Mouse (Mus musculus) limb, embryonic 10.5 days (tissue): ENCODE results near the gene Ankrd44. TPM values are rescaled to one million over a fixed set of nuclear protein-coding genes. Genes with fewer than 3 reads are reported as not detected.

ENCODE experiments used
- DNase-seq: peaks from one replicate; pipeline ENCODE4 v3.0.0-alpha.2; 2017; ENCODE audit warnings: low spot score
- H3K27ac ChIP-seq: fragments of 300-500 bp; sonication (generic); 2 replicates; pipeline ENCODE4 v1.5.1; 2016; ENCODE audit warnings: mild to moderate bottlenecking
- H3K27me3 ChIP-seq: fragments of 300-500 bp; sonication (generic); 2 replicates; pipeline ENCODE4 v1.6.1; 2016; ENCODE audit warnings: low read depth, mild to moderate bottlenecking; ENCODE audit not compliant: poor library complexity, severe bottlenecking
- H3K36me3 ChIP-seq: fragments of 300-500 bp; sonication (generic); 2 replicates; pipeline ENCODE4 v1.6.1; 2016; ENCODE audit warnings: mild to moderate bottlenecking, moderate library complexity
- H3K4me1 ChIP-seq: fragments of 300-500 bp; sonication (generic); 2 replicates; pipeline ENCODE4 v1.6.1; 2016
- H3K4me3 ChIP-seq: fragments of 300-500 bp; sonication (generic); 2 replicates; pipeline ENCODE4 v1.5.1; 2016; ENCODE audit warnings: mild to moderate bottlenecking, moderate library complexity
- H3K9me3 ChIP-seq: fragments of 300-500 bp; sonication (generic); replicated peaks from 2 replicates; pipeline ENCODE4 v1.6.1; 2016; ENCODE audit warnings: mild to moderate bottlenecking
- WGBS: fragments of 180-500 bp; shearing (Covaris S2); methylation state at CpG from one replicate; pipeline ENCODE4 v1.1.7; 2016; 5-methylcytosine and 5-hydroxymethylcytosine counted together
- polyA plus RNA-seq: library from polyadenylated mRNA; unstranded; fragments of >200 nt; fragmentation: Nextera tagmentation; extraction: Ambion mirVana; gene quantifications from 2 replicates; pipeline ENCODE4 v1.2.1, GENCODE M21; 2016

The Ankrd44 gene
- polyA plus RNA-seq, 1 experiment from 2014 or later: 23.7 TPM

DNA sequence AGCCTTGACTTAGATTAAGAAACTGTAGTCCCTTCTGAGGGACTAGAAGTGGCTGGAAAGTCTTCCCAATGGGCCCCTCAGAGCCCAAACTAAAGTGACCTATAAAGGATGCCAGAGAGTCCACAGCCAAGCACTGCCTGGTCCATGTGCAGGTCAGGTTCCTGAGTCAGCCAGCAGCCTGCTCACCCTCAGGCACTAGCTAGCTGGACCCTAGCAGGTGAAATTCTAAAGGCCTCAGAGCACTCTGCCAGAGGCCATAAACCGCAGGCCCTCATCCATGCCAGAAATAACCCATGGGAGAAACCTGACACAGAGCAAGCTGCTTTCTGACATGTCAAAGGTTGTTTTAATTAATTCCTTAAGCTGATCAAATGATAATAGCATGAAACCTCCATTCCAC is 25.1 kb downstream of the Ankrd44 start:
- WGBS: 81% methylated on average over 1 of the region's 1 CpGs
- DNase-seq: no peak
- H3K27ac ChIP-seq: no peak overlapping the region; the same call in 1 of the 2 replicates
- peaks cover 13% of the 10 kb centered on the region for H3K36me3 ChIP-seq
- no peaks in the 10 kb centered on the region for H3K9me3 ChIP-seq
- peaks cover 41% of the 10 kb centered on the region for H3K4me1 ChIP-seq
- no peak overlapping the region for H3K4me3 ChIP-seq
- no peaks in the 10 kb centered on the region for H3K27me3 ChIP-seq

- no peak overlapping the region for H3K4me3 ChIP-seq
- peaks cover 13% of the 10 kb centered on the region for H3K36me3 ChIP-seq
- H3K27me3 ChIP-seq: no peaks in the 10 kb centered on the region
- H3K9me3 ChIP-seq: no peaks in the 10 kb centered on the region
- WGBS: 81% methylated on average over 6 of the region's 6 CpGs
- no peak overlapping the region for H3K27ac ChIP-seq
- peaks cover 33% of the 10 kb centered on the region for H3K4me1 ChIP-seq
- no peak for DNase-seq
These were observed 26.9 kb downstream of the Ankrd44 start for GRCm38 (mm10) chr1:54899247-54899646.

GRCm38 (mm10) chr1:54898656-54899084 is 27.5 kb downstream of the Ankrd44 start:
- no peaks in the 10 kb centered on the region for H3K9me3 ChIP-seq
- H3K4me3 ChIP-seq: no peak overlapping the region
- peaks cover 33% of the 10 kb centered on the region for H3K4me1 ChIP-seq
- H3K27ac ChIP-seq: no peak overlapping the region
- peaks cover 13% of the 10 kb centered on the region for H3K36me3 ChIP-seq
- DNase-seq: no peak
- no peaks in the 10 kb centered on the region for H3K27me3 ChIP-seq
- WGBS: 49% methylated on average over 5 of the region's 5 CpGs

DNA sequence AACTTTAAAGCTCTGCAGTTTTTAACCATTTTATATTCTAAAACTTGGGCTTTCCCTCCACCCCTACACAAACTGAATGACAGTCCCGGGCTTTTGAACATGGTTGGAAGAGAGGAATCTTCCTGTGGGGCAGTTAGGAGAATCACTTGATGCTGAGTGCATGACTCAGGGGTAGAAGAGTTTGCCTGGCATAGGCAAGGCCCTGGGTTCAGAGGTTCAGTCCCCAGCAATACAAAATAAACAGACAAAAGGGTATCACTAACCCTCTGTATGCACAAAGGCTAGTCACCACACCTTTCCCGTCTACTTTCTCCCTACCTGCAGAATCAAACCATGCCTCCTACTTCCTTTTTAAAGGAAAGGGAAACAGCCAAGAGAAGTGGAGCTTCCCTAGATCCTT is 28.5 kb downstream of the Ankrd44 start:
- Histone ChIP-seq H3K4me1 (peaks cover 33% of the 10 kb centered on the region), H3K27ac (no peak overlapping the region)

DNA sequence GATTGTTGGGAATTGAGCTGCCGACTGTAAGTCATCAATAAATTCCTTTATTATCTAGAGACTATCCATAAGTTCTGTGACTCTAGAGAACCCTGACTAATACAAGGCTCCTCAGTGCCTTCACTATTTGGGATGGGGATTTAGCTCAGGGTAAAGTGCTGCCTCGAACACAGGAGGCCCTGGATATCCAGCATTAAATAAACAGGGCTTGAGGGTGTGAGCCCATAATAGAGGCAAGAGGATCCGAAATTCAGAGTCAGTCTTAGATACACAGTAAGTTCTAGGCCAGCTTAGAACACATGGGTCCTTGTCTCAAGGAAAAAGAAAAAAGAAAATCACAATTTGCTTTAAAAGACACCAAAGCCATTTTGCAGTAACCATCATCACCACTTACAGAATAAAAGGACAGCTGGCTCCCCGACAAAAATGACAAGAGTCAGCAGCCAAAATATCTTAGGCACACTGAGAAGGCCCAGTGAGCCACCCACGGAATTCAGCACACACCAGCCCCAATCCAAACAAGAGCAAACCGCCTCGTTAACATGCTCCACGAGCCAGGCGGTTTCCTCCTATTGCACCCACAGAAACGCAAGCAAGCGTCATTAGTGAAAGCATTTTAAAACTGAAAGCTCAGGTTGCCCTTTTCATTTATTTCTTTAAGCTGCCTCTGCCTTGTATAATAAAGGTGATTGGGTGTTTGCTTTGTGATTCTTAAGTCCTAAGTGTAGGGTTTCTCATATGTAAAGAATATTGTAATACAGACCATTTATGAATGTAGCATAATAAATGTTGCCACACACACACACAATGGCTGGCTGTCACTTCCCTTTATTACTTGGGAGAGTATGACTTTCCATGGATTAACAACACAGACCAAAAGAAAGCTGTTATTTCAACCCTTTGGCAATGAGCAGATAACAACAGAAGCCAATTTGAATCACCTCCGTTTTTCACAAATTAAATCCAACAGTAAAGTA is 29.8 kb downstream of the Ankrd44 start:
- no peak for DNase-seq
- 78% methylated on average over 12 of the region's 12 CpGs for WGBS
- no peaks in the 10 kb centered on the region for H3K27me3 ChIP-seq

More for the DNA sequence above, 28.5 kb downstream of the Ankrd44 start:
- H3K27me3 ChIP-seq: no peaks in the 10 kb centered on the region
- no peak for DNase-seq
- 94% methylated on average over 2 of the region's 2 CpGs for WGBS
- no peak overlapping the region for H3K4me3 ChIP-seq
- H3K36me3 ChIP-seq: peaks cover 8% of the 10 kb centered on the region
- no peaks in the 10 kb centered on the region for H3K9me3 ChIP-seq

GRCm38 (mm10) chr1:54888449-54888848 is 37.7 kb downstream of the Ankrd44 start:
- WGBS: 71% methylated on average over 5 of the region's 5 CpGs
- Histone ChIP-seq H3K27ac (no peak overlapping the region), H3K4me3 (no peak overlapping the region), H3K36me3 (0 out of 2 replicates have a peak, but pooled peaks cover 4% of the 10 kb centered on the region), H3K4me1 (peaks cover 9% of the 10 kb centered on the region), H3K27me3 (no peaks in the 10 kb centered on the region), H3K9me3 (no peaks in the 10 kb centered on the region)
- DNase-seq: no peak

More for the DNA sequence above, 29.8 kb downstream of the Ankrd44 start:
- Histone ChIP-seq H3K4me3 (no peak overlapping the region), H3K27ac (no peak overlapping the region), H3K9me3 (no peaks in the 10 kb centered on the region), H3K36me3 (no peaks in the 10 kb centered on the region), H3K4me1 (peaks cover 29% of the 10 kb centered on the region)

- 85% methylated on average over 3 of the region's 3 CpGs for WGBS
- H3K27ac ChIP-seq: no peak overlapping the region
- H3K36me3 ChIP-seq: 0 out of 2 replicates have a peak, but pooled peaks cover 4% of the 10 kb centered on the region
- peaks cover 13% of the 10 kb centered on the region for H3K4me1 ChIP-seq
- no peak overlapping the region for H3K4me3 ChIP-seq
- no peaks in the 10 kb centered on the region for H3K9me3 ChIP-seq
- H3K27me3 ChIP-seq: no peaks in the 10 kb centered on the region
- no peak for DNase-seq
These were observed 38.3 kb downstream of the Ankrd44 start for GRCm38 (mm10) chr1:54887873-54888272.

- no peak overlapping the region for H3K27ac ChIP-seq
- no peaks in the 10 kb centered on the region for H3K9me3 ChIP-seq
- H3K4me1 ChIP-seq: peaks cover 6% of the 10 kb centered on the region; the same call in 1 of the 2 replicates
- no peak for DNase-seq
- 40% methylated on average over 2 of the region's 2 CpGs for WGBS
- 0 out of 2 replicates have a peak, but pooled peaks cover 4% of the 10 kb centered on the region for H3K36me3 ChIP-seq
- no peaks in the 10 kb centered on the region for H3K27me3 ChIP-seq
- no peak overlapping the region for H3K4me3 ChIP-seq
These were observed 43.2 kb downstream of the Ankrd44 start for GRCm38 (mm10) chr1:54882856-54883467.

GRCm38 (mm10) chr1:54881523-54881922 is 44.7 kb downstream of the Ankrd44 start:
- Histone ChIP-seq H3K4me1 (peaks cover 6% of the 10 kb centered on the region; the same call in 1 of the 2 replicates), H3K9me3 (no peaks in the 10 kb centered on the region), H3K36me3 (peaks cover 10% of the 10 kb centered on the region), H3K27me3 (no peaks in the 10 kb centered on the region), H3K27ac (no peak overlapping the region), H3K4me3 (no peak overlapping the region)
- no peak for DNase-seq
- WGBS: 90% methylated on average over 3 of the region's 3 CpGs

- H3K4me3 ChIP-seq: no peak overlapping the region
- DNase-seq: no peak
- WGBS: 80% methylated on average over 10 of the region's 10 CpGs
- H3K27ac ChIP-seq: no peak overlapping the region
- peaks cover 6% of the 10 kb centered on the region for H3K36me3 ChIP-seq
- no peaks in the 10 kb centered on the region for H3K27me3 ChIP-seq
- H3K4me1 ChIP-seq: no peaks in the 10 kb centered on the region
- H3K9me3 ChIP-seq: no peaks in the 10 kb centered on the region
These were observed 48.6 kb downstream of the Ankrd44 start for GRCm38 (mm10) chr1:54877423-54878073.

GRCm38 (mm10) chr1:54877014-54877413 is 49.2 kb downstream of the Ankrd44 start:
- Histone ChIP-seq H3K27ac (no peak overlapping the region), H3K4me3 (no peak overlapping the region), H3K27me3 (no peaks in the 10 kb centered on the region), H3K9me3 (no peaks in the 10 kb centered on the region), H3K4me1 (no peaks in the 10 kb centered on the region), H3K36me3 (peaks cover 6% of the 10 kb centered on the region)
- 91% methylated on average over 5 of the region's 5 CpGs for WGBS
- no peak for DNase-seq

- no peak for DNase-seq
- H3K27ac ChIP-seq: no peak overlapping the region
- H3K27me3 ChIP-seq: no peaks in the 10 kb centered on the region
- no peaks in the 10 kb centered on the region for H3K4me1 ChIP-seq
- 84% methylated on average over 6 of the region's 6 CpGs for WGBS
- H3K36me3 ChIP-seq: peaks cover 6% of the 10 kb centered on the region
- no peak overlapping the region for H3K4me3 ChIP-seq
- no peaks in the 10 kb centered on the region for H3K9me3 ChIP-seq
These were observed 52.1 kb downstream of the Ankrd44 start for GRCm38 (mm10) chr1:54874094-54874493.
